Mouse (Mus musculus): ENCODE results near the gene Cfap45.

Gene Cfap45

DNA sequence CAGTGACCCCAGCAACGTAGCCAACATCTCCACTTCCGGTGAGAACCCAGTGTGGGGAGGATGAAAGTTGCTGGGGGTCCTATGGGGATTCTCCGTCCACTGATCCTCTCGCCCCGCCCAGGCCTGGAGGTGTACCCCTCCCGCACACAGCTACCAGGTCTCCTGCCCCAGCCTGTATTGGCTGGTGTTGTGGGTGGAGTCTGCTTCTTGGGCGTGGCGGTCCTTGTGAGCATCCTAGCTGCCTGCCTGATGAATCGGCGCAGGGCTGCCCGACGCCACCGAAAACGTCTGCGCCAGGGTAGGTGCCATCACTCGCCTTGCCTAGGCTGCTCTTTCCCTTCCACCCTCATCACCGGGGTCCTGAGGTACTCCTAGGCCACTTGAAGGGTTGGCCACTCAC lies 24.6 kb upstream of the Cfap45 start:
- no peak for DNase-seq (ENCODE audit: low spot score)

DNA sequence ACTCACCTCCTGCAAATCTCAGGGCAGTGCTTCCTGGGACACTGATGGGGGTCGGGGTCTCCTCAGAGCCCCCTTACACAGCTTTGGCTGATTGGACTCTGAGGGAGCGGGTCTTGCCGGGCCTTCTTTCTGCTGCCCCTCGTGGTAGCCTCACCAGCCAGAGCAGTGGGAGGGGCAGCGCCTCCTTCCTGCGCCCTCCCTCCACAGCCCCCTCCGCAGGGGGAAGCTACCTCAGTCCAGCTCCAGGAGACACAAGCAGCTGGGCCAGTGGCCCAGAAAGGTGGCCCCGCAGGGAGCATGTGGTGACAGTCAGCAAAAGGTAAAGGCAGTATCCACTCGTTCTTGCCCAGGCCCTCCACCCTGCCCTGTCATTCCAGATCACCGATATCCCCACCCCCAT lies 23.2 kb upstream of the Cfap45 start:
- DNase-seq (ENCODE audit: low spot score): no peak

DNA sequence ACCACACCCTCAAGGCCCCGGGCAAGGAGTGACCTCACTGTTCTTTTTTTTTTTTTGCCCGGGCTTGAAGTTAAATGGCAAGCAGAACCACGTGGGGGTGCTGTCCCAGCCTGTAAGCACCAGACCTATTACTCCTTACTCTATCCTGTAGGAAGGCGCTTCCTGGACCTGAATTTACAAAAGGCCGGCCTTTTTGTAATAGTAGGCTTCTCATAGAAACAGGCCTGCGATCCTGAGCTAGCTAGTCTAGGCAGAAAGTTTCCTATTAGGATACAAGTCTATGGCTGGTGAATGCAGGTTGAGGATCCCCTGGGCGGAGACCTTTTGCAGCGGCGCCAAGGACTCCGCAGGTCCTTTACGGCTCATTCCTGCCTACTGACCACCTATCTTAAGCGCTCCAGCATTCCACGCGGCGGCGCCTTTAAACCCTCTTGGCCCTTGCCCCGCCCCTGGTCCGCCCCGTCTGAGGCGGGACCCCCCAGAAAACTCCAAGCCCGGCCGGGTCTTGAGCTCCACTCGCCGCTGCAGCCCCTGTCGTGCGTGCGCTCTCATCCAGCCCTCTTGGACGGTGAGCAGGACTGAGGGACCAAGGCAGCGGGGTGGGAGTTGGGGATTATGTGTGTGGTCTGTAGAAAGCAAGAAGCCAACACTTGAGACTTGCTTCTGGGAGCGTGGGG lies 20.7 kb upstream of the Cfap45 start, which contains the start of gene Tagln2:
Gene Tagln2 (plus strand): TSS at position 283 of the 677 bp plus-strand sequence.
- DNase-seq (ENCODE audit: low spot score): peak; percentile 62

DNA sequence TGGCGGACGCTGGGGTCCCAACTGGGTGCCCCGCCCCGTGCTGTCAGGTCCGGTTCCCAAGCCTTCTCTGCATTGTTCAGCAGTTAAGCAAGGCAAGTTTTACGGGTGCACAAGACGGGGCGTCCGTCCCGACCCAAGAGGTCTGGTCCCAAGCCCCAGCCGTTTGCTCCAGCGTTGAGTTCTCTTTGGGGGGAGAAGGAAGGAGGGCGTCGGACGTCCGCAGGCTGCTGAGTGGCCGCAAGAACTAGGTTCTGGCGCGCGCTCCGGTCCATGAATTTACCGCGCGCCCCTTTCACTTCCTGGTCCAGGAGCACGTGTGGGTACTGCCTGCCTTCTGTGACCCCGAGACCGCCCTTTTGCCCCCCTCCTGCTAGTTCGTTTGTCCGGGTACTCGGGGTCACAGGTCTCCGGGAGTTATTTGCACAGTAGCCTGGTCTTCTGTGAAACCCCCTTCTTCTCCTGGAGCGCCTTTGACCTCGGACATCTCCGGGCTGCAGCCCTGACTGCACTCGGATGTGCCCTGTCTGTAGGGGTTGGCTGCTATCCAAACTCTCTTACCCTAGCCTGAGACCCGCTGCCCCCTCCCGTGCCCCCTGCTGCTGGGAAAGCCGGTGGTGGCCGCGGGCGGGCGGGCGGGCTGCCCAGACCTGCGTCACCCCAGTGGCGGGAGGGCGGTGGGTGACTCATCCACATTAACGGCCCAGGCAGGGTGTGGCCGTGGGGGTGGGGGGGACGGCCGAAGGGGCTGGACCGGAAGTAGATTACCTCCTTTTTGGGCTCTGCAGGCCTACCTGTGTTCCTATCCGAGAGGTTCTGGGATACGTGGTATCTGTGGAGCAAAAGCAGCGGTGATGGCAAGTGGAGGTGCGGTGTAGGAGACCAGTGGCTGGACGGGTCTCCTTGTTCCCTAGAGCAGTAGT lies 19.9 kb upstream of the Cfap45 start:
- no peak for DNase-seq (ENCODE audit: low spot score)

DNA sequence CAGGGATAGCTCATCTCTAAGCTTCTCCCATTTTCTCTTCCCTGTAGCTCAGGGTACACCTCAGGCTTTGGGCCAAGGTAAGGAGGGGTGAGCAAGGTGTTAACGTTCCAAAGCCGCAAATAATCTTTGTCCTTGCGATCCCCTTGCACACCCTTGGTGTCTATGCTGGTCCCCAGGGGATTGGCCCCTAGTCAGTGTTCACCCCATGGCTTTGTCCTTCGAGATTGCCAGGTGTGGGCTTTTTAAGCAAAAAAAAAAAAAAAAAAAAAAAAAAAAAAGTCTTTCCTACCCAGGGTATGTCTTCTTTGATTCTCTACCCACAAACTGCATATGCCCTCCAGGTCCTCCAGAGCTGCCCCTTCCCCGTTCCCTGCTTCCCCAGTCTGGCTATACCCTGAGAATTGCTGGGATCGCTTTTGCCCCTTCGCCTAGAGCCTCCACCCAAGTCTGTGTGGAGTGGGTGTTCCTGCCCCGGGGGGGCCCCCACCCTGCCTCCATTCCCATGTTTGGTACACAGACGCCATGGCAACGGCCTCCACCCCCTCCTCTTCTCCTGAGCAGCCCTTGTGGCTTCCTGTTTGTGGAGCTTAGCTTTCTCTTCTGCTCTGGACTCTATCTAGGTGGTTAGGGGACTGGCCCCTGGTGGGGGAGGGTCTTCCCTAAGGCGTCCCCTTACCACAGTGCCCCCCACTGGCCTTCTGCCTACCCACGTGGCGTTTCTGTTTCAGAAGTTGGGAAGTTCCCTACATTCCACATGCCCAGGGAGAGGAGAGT lies 19.0 kb upstream of the Cfap45 start:
- peak; percentile 41 for DNase-seq (ENCODE audit: low spot score)

DNA sequence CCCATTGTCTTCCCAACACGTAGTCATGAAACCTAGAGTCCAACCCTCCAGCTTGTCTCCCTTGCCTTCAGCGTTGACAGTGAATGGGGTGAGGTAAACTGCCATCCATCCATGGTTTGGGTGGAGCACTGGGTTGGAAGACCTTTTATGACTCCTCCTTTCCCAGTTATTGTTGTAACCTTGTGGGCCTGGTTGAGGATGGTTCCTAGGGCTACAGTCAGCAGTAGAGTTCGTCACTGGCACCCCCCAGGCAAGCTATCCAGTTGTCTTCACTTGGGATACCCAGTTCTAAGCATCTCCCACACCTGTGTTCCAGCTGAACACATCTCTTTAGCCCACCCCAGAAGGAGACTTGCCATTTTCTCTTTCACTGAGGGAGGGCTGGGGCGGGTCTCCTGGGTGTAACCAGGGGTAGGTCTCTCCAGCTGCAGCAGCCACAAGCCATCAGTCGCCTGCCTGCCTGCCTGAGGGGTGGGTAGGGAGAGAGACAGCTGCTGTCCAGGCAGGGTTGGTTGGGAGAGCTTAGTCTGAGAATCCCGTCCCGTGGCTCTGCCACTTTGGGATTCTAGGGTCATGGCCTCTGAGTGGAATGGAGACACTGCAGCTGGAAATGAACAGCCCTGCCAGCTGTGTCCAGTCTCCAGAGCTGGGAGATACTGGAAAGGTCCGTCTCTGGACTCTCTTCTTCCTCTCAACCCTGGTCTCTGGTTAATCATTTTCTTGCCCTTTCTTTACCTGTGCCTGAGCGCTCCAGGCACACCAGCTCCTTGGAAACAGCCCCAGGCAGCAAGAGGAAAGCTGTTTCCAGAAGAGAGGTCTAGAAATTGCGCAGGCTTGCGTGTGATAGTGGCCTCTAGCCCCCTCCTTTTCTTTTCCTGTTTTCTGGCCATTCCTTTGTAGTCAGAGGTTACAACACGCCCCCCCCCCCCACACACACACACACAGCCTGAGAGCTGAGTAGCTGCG lies 18.2 kb upstream of the Cfap45 start:
- no peak for DNase-seq (ENCODE audit: low spot score)

DNA sequence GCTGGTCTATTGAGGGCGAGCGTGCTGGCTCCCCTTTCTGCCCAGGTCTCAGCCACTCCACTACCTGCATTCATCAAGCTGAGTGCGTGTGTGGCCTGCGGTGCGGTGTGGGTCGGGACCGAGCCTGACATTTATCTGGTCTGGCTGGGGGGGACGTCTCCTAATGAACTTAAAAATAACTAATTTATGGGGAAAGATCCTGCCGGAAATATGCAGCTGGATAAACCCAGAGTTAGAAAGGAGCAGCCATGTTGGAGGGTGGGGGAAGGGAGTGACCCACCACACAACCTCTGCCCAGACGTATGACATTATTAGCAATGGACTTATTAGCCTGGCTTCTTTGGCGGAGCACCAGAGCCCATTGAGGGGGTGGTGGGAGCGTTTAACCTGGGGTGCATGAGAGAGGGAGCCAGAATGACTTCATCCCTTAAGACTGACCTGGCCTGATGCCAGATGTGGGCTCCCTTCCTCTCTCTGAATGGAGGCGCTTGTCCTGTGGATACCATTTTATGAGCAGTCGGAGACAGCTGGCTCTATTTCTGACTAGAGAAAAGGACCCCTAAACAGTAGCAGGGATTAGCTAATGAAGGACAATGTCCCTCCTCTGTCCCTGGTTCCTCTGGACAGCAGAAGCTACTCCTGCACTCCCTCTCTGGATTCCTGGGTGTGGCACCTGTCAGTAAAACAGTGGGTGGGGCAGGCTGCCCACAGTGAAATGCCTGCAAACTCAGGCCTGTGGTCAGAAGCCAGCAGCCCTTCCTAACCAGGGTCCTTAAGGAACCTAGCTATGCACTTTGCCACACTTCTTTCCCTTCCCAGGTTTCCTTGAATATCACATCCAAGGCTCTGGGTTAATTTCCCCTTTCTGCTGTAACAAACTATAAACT lies 17.2 kb upstream of the Cfap45 start:
- no peak for DNase-seq (ENCODE audit: low spot score)

DNA sequence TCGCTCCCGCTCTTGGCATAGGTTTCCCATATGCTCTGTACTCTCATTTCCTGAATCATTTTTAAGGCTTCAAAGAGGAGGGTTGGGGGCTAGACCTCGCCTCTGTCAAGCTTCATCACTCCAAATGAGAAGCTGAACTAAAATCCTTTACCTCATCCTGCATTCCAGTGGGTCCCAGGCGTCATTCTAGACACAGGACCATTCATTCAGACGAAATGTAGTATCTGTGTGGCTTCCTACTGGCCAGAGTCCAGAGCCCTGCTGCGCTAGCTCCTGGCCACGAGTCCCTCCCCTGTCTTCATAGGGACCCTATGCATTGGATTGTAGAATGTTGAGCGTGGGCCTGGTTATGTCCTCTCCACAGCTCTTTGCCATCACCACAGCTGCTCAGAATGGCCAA lies 15.8 kb upstream of the Cfap45 start:
- DNase-seq (ENCODE audit: low spot score): no peak

DNA sequence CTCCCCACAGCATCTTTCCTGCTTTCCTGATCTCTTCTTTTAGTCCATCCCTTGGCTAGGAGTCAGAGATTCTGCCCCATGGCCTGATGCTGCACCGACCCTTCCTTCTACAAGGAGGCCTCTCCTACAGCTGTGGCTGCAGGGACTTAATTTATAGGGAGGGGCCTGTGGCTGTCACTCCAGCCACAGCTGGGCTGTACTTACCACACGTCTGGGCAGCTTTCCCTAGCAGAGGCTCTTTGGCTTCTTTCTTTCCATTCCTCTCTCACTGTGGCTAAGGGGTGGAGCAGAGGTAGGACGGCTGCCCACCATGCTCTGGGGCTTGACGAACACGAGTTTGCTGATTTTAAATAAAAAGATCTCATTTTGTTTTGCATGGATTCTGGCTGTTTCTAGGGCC lies 13.6 kb upstream of the Cfap45 start:
- no peak for DNase-seq (ENCODE audit: low spot score)

DNA sequence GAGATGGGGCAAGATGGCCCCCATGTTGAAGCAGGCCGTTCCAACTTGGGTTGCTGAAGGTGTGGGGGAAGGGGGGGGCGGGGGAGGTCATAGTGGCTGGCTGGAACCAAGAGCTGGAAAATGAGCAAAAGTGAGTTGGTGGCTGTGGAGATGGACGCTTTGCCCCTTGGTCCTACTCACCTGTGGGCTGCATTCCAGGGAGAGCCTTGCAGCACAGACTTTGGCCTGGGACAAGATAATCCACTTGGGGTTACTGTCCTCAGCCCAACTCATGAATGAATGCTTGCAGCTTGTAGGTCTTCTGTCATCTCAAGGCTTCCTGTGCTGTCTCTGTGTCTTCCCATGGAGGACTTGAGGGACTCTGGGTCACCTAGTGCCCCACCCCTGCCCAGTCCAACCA lies 12.9 kb upstream of the Cfap45 start:
- DNase-seq (ENCODE audit: low spot score): no peak

DNA sequence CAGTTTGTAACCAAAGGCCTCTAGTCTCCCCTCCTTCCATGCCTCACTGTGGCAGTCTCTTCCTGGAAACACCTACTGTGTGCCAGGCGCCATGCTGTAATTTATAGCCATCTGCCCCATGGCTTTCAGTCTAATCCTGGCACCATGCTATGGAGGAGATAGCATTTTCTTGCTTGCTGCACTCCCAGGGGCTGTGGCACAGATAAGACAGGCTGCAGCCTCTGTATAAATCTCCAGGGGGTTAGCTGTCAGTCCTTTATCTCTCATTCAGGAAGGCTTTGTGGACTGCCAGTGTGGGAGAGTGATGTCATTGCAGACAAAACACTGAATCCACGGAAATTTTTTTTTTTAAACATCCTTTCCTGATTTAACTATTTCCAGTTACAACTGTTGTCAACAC lies 12.4 kb upstream of the Cfap45 start:
- DNase-seq (ENCODE audit: low spot score): no peak

DNA sequence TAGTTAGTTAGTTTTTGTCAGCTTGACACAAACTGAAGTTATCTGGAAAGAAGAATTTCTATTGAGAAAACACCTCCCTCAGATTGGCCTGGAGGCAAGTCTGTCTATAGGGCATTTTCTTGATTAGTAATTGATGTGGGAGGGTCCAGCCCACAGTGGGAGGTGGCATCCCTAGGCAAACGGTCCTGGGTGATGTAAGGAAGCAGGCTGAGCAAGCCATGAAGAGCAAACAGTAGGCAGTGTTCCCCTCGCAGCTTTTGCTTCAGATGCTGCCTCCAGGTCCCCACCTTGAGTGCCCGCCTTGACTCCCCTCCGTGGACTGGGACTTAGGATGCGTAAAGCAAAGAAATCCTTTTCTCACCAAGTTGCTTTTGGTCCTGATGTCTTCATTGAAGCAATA lies 11.4 kb upstream of the Cfap45 start:
- no peak for DNase-seq (ENCODE audit: low spot score)

DNA sequence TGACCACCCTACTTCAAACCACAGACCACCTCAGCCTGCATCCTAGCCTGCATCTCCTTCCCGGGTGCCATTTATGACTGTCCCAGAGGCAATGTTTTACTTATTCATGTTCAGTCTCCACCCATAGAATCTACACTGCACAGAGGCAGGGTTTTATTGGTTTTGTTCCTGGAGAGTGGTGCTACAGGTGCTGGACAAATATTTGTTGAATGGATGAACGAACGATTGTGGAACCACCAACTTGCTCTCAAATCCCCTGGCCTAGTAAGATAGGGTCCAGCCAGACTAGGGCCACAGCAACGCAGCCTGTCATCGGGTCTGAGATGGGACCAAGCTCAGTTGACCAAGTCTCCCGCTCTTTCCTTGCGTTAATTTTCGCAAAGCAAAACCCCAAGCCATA lies 10.6 kb upstream of the Cfap45 start:
- DNase-seq (ENCODE audit: low spot score): no peak

DNA sequence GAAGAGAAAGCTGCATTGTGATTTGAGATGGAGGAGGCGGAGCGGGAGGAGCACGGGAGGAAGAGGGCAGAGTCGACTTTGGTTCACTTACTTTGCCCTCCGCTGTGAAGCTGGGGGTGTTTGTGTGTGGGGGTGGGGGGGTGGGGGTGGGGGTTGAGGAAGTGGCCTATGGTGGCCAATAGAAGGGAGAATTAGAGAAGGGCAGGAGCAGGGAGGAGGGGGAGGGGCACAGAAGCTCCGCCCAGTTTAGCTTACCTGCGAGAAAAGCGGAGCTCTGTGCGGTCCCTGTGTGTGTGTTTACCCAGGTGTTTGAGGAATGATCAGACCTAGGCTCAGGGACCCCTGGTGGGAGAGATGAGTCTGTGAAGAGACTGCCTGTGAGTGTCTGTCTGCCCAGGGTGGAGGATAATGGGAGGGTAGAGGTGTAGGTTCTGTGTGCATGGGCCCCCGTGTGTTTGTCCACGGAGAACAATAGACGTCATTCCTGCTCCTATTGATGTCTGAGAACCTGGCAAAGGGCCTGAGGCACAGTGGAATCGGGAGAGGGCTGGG lies 10.1 kb upstream of the Cfap45 start:
- DNase-seq (ENCODE audit: low spot score): no peak

DNA sequence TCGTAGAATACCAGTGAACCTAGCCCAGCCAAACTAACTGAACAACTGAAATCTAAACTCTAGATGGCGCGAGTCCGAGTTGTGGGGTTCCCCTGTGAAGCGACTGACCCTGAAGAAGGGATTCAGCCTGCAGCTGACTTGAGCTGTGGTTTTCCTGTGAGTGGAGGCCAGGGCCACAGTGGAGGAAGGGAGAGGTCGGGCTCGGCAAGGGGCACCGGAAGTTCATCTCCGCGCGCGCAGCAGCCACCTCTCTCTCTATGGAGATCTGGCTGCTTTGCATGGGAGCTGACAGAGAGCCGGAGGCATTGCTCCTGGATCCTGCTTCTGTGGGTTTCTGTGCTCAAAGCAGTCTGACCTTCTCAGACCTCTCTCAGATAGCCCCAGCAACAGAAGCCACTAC lies 7.6 kb upstream of the Cfap45 start:
- no peak for DNase-seq (ENCODE audit: low spot score)

DNA sequence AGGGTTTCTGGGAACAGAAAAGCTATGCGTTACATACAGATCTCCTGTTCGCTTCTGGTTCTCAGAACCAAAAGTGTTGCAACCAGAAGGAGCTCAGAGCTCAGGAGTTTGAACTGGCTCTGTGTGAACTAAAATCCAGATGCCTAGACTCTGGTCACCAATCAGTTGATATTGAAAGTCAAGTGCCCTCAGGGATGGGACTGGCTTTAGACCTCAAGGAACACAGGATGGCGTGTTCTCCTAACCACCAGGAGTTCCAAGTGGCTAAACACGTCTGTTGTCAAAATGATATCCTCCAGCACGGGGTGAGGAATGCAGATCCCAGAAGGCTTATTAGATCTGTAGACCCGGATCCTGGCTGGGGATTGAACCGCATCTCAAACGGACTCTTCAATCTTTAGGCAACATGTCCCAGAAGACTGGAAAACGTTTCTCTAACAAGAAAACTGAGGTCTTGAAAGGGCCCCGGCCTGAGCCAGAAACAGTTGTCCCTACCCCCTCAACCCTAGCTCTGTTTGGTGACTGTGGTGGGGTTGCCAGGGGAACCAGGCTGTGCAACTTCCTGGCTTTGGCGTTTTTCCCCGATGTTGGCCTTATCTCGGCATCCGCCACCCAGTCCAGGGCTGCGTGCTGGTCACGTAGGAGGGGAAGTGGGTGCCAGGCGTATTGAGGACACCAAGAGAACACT lies 6.9 kb upstream of the Cfap45 start:
- DNase-seq (ENCODE audit: low spot score): no peak

DNA sequence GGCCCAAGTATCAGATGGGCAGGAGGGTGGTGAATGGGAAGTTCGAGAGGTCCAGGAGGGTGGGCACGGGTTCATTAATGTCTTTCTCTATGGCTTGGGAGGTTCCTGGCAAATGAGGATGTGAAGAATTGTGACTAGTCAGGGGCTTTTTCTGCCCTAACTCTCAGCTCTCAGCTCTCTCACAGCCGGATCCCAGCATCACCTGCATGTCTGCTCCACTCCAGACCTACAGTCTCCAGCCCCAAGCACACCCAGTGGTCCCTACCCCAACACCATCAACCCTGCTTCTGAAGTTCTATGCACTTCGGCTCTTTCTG lies 6.4 kb upstream of the Cfap45 start:
- no peak for DNase-seq (ENCODE audit: low spot score)

DNA sequence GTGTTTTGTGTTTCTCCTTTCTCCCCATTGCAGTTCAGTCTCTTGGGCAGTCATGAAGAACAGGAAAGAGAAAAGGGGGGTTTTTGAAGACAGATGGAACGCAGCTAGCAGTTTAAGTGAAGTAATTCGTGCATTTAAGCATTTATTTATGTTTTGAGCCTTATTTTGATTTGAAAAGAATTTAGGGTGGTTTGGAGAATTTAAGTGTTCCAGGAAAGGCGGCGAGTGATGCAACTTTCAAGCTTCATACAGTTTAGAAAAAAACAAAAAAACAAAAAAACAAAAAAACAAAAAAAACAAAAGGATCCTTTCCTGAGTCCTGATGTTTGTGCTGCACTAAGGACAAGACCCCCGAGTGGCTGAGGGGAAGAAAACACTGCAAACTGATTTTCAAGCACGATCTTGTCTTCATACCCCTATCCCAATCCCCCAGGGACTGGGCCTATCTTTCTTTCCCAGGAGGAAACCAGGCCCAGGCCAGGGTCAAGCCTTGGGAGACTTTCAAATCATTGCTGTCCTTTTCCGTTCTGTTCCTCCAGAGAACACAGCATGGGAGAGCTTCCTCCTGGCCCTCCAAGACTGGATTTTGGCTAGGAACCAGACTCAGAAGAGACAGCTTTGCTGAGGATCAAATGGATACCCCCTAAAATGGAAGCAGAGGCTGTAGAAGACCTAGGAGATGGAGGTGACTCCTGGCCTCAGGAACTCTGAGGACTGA lies 5.9 kb upstream of the Cfap45 start:
- DNase-seq (ENCODE audit: low spot score): no peak

DNA sequence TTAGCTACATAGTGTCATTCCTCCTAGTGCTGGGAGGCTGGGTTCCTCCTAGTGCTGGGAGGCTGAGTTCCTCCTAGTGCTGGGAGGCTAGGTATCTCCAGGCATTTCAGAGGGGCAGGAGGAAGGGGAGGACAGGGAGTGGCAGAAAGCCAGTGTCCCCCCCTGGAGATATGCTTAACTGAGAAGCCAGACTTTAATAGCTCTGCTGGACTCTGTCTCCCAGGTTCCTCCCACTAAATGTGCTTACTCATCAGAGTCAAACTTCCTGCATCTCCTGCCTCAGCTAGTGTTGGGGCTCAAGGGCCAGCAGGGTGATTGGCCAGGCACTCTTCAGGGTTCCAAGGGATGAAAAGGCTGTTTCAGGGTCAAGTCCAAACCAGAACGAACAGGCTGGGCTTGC lies 5.2 kb upstream of the Cfap45 start:
- no peak for DNase-seq (ENCODE audit: low spot score)

Data from testis, postnatal 14 days (tissue).